Mouse (Mus musculus): ENCODE results near the gene Ldlrap1. TPM values are rescaled to one million over a fixed set of nuclear protein-coding genes. Genes with fewer than 3 reads are reported as not detected.

The Ldlrap1 gene
- total and polyA plus RNA-seq, 3 experiments: 1.4 to 3.7 (median 2.2) TPM

- no peak for DNase-seq (ENCODE audit: extremely low read depth)
- no peaks in the 10 kb centered on the region for H3K9me3 ChIP-seq (replicated peaks; ENCODE audit: low read length)
- H3K27me3 ChIP-seq (replicated peaks): no peaks in the 10 kb centered on the region
- dilution Hi-C loops (cut with MboI; ENCODE audit: extremely low pct_ligation_motif_present, extremely low pct_unique_long_range_greater_than_20kb, low sequenced_read_pairs) (no loop called here), in situ Hi-C loops (cut with MboI; ENCODE audit: low pct_ligation_motif_present, low pct_unique_long_range_greater_than_20kb, low sequenced_read_pairs) (no loop called here)
- H3K4me1 ChIP-seq (ENCODE audit: control insufficient read depth in 1 of 2, insufficient read depth in 2 of 2): peaks cover 11 to 56% of the 10 kb centered on the region in 2 experiments
- H3K27ac ChIP-seq (ENCODE audit: insufficient read depth, low read depth): peak overlapping the region; percentile 64
- no peaks in the 10 kb centered on the region for H3K79me2 ChIP-seq (replicated peaks; ENCODE audit: control insufficient read depth, extremely low read depth, insufficient read depth, poor library complexity, severe bottlenecking)
- no peak overlapping the region for H3K4me3 ChIP-seq (replicated peaks in 1 of 3; ENCODE audit: low read depth in 2 of 3, low read length in 2 of 3, poor library complexity in 1 of 3)
- TF ChIP-seq HCFC1 (IDR thresholded peaks at IDR 0.05; ENCODE audit: low read depth, low read length) (no peak), ETS1 (conservative IDR thresholded peaks at IDR 0.05; ENCODE audit: low read depth, low read length) (no peak), USF1 (IDR thresholded peaks at IDR 0.05; ENCODE audit: low read depth, low read length) (no peak), ZC3H11A (IDR thresholded peaks at IDR 0.05; ENCODE audit: low read depth, low read length) (no peak), ELF1 (IDR thresholded peaks at IDR 0.05; ENCODE audit: low read depth, low read length) (no peak), ZNF384 (IDR thresholded peaks at IDR 0.05; ENCODE audit: low read depth, low read length) (no peak), ZKSCAN1 (IDR thresholded peaks at IDR 0.05; ENCODE audit: borderline replicate concordance, low read depth, low read length) (no peak), PAX5 (IDR thresholded peaks at IDR 0.05; ENCODE audit: low read length) (no peak), JUND (conservative IDR thresholded peaks at IDR 0.05; ENCODE audit: low read depth, low read length) (no peak), MAZ (IDR thresholded peaks at IDR 0.05; ENCODE audit: low read depth, low read length) (no peak), JUN (IDR thresholded peaks at IDR 0.05; ENCODE audit: insufficient read depth, low read depth, low read length) (no peak), MAX (IDR thresholded peaks at IDR 0.05; ENCODE audit: low read length) (no peak), MEF2A (IDR thresholded peaks at IDR 0.05; ENCODE audit: borderline replicate concordance, low read depth, low read length) (no peak), MXI1 (IDR thresholded peaks at IDR 0.05; ENCODE audit: low read depth, low read length) (no peak), MAFK (IDR thresholded peaks at IDR 0.05; ENCODE audit: insufficient replicate concordance, low read length) (no peak), EP300 (IDR thresholded peaks at IDR 0.05; ENCODE audit: low read length) (no peak), NELFE (IDR thresholded peaks at IDR 0.05; ENCODE audit: low read depth, low read length) (no peak), SIN3A (IDR thresholded peaks at IDR 0.05; ENCODE audit: low read length) (no peak), UBTF (IDR thresholded peaks at IDR 0.05; ENCODE audit: low read depth, low read length) (no peak), SMC3 (IDR thresholded peaks at IDR 0.05; ENCODE audit: low read depth, low read length) (no peak)
- no peak overlapping the region for H3K9ac ChIP-seq (ENCODE audit: insufficient read depth, low read depth)
- H3K36me3 ChIP-seq (replicated peaks in 1 of 2; ENCODE audit: control insufficient read depth in 1 of 2, insufficient read depth in 1 of 2, low read length in 1 of 2): peaks cover 15 to 48% of the 10 kb centered on the region in 2 experiments
- H3K4me2 ChIP-seq (ENCODE audit: insufficient read depth, low read depth, poor library complexity, severe bottlenecking): no peak overlapping the region
Measured at GRCm38 (mm10) chr4:134814229-134814571, 46.4 kb upstream of the Ldlrap1 start.

GRCm38 (mm10) chr4:134813406-134814228 lies 45.8 kb upstream of the Ldlrap1 start:
- in situ Hi-C loops (cut with MboI; ENCODE audit: low pct_ligation_motif_present, low pct_unique_long_range_greater_than_20kb, low sequenced_read_pairs) (no loop called here), dilution Hi-C loops (cut with MboI; ENCODE audit: extremely low pct_ligation_motif_present, extremely low pct_unique_long_range_greater_than_20kb, low sequenced_read_pairs) (no loop called here)
- H3K27me3 ChIP-seq (replicated peaks): no peaks in the 10 kb centered on the region
- H3K27ac ChIP-seq (ENCODE audit: insufficient read depth, low read depth): peak overlapping the region; percentile 64
- H3K36me3 ChIP-seq (replicated peaks in 1 of 2; ENCODE audit: control insufficient read depth in 1 of 2, insufficient read depth in 1 of 2, low read length in 1 of 2): peaks cover 19 to 48% of the 10 kb centered on the region in 2 experiments
- no peak overlapping the region for H3K9ac ChIP-seq (ENCODE audit: insufficient read depth, low read depth)
- DNase-seq (ENCODE audit: extremely low read depth): peak; percentile 55
- peaks cover 11 to 56% of the 10 kb centered on the region in 2 experiments for H3K4me1 ChIP-seq (ENCODE audit: control insufficient read depth in 1 of 2, insufficient read depth in 2 of 2)
- no peaks in the 10 kb centered on the region for H3K79me2 ChIP-seq (replicated peaks; ENCODE audit: control insufficient read depth, extremely low read depth, insufficient read depth, poor library complexity, severe bottlenecking)
- H3K4me3 ChIP-seq (replicated peaks in 1 of 3; ENCODE audit: low read depth in 2 of 3, low read length in 2 of 3, poor library complexity in 1 of 3): no peak overlapping the region
- H3K9me3 ChIP-seq (replicated peaks; ENCODE audit: low read length): no peaks in the 10 kb centered on the region
- H3K4me2 ChIP-seq (ENCODE audit: insufficient read depth, low read depth, poor library complexity, severe bottlenecking): peak overlapping the region; percentile 18; the same call in 1 of the 2 replicates
- TF ChIP-seq IRF4 (IDR thresholded peaks at IDR 0.05; ENCODE audit: low read depth, low read length): peak; percentile 56; the same call in 1 of the 2 replicates
- peak; percentile 32; the same call in 1 of the 2 replicates for TF ChIP-seq POLR2A (IDR thresholded peaks at IDR 0.05; ENCODE audit: low read depth, low read length)
- no peak for TF ChIP-seq POLR2AphosphoS2 (IDR thresholded peaks at IDR 0.05; ENCODE audit: low read depth, low read length)
- TF ChIP-seq EP300 (IDR thresholded peaks at IDR 0.05; ENCODE audit: low read length): peak; percentile 30; the same call in 1 of the 2 replicates
- TF ChIP-seq RAD21 (IDR thresholded peaks at IDR 0.05; ENCODE audit: low read depth, low read length): no peak
- TF ChIP-seq CHD1 (IDR thresholded peaks at IDR 0.05; ENCODE audit: low read depth, low read length): peak; percentile 98
- TF ChIP-seq USF1 (IDR thresholded peaks at IDR 0.05; ENCODE audit: low read depth, low read length): no peak
- TF ChIP-seq SIN3A (IDR thresholded peaks at IDR 0.05; ENCODE audit: low read length): peak; percentile 51; the same call in 1 of the 2 replicates
- TF ChIP-seq BHLHE40 (IDR thresholded peaks at IDR 0.05; ENCODE audit: low read depth, low read length): no peak
- TF ChIP-seq NELFE (IDR thresholded peaks at IDR 0.05; ENCODE audit: low read depth, low read length): 0 out of 2 replicates have a peak, but pooled peaks have one; percentile 19
- no peak for TF ChIP-seq USF2 (conservative IDR thresholded peaks at IDR 0.05; ENCODE audit: low read depth, low read length)
- 0 out of 2 replicates have a peak, but pooled peaks have one; percentile 5 for TF ChIP-seq CHD2 (IDR thresholded peaks at IDR 0.05; ENCODE audit: low read length)
- TF ChIP-seq MAZ (IDR thresholded peaks at IDR 0.05; ENCODE audit: low read depth, low read length): peak; percentile 62; the same call in 1 of the 2 replicates
- no peak for TF ChIP-seq MAFK (IDR thresholded peaks at IDR 0.05; ENCODE audit: insufficient replicate concordance, low read length)
- 0 out of 2 replicates have a peak, but pooled peaks have one; percentile 26 for TF ChIP-seq HCFC1 (IDR thresholded peaks at IDR 0.05; ENCODE audit: low read depth, low read length)
- no peak for TF ChIP-seq ZC3H11A (IDR thresholded peaks at IDR 0.05; ENCODE audit: low read depth, low read length)
- no peak for TF ChIP-seq KAT2A (IDR thresholded peaks at IDR 0.05; ENCODE audit: insufficient replicate concordance, low read length)
- no peak for TF ChIP-seq ZMIZ1 (IDR thresholded peaks at IDR 0.05; ENCODE audit: low read depth, low read length)
- no peak for TF ChIP-seq ZKSCAN1 (IDR thresholded peaks at IDR 0.05; ENCODE audit: borderline replicate concordance, low read depth, low read length)

All from CH12.LX (cell line).